Mouse (Mus musculus) CH12.LX (cell line): ENCODE results near the gene Pax5. TPM values are rescaled to one million over a fixed set of nuclear protein-coding genes. Genes with fewer than 3 reads are reported as not detected.
A peak's percentile ranks its signal among the peaks of the same experiment; 100 is the strongest.

ENCODE experiments used
- DNase-seq: peaks from one replicate; pipeline ENCODE4 v3.0.0-alpha.2; 2013; ENCODE audit errors: extremely low read depth
- H3K27ac ChIP-seq: 2 replicates; pipeline ENCODE4 v1.5.1; 2012; ENCODE audit warnings: low read depth, mild to moderate bottlenecking, control low read depth, moderate library complexity; ENCODE audit not compliant: insufficient read depth
- H3K27me3 ChIP-seq: replicated peaks from 2 replicates; pipeline ENCODE3; 2012; ENCODE audit warnings: inconsistent platforms
- H3K36me3 ChIP-seq, 2 experiments: replicated peaks in 1 of 2; 2 replicates each; pipeline versions ENCODE3 to v1.6.1; 2012; ENCODE audit warnings: inconsistent platforms in 1 of 2, low read length in 1 of 2, mild to moderate bottlenecking in 1 of 2, mixed read lengths in 1 of 2, moderate library complexity in 1 of 2; ENCODE audit not compliant: control insufficient read depth in 1 of 2, insufficient read depth in 1 of 2
- H3K4me1 ChIP-seq, 2 experiments: 2 replicates each; pipeline ENCODE4 v1.6.1; 2012; ENCODE audit warnings: inconsistent platforms in 1 of 2, moderate library complexity in 1 of 2; ENCODE audit not compliant: insufficient read depth in 2 of 2, control insufficient read depth in 1 of 2
- H3K4me2 ChIP-seq: 2 replicates; pipeline ENCODE4 v1.6.1; 2012; ENCODE audit warnings: low read depth, mild to moderate bottlenecking, control low read depth; ENCODE audit not compliant: poor library complexity, insufficient read depth, severe bottlenecking
- H3K4me3 ChIP-seq, 3 experiments: fragments of 150-350 bp in 1 of 3; sonication (generic) in 1 of 3; replicated peaks in 1 of 3; 2 replicates each; pipeline versions ENCODE3 to v1.5.1; 2011 to 2012; ENCODE audit warnings: low read depth in 2 of 3, low read length in 2 of 3, mild to moderate bottlenecking in 2 of 3, moderate library complexity in 2 of 3, control low read depth in 1 of 3, improper control_type of control experiment in 1 of 3, inconsistent platforms in 1 of 3, mixed read lengths in 1 of 3; ENCODE audit not compliant: poor library complexity in 1 of 3
- H3K79me2 ChIP-seq: replicated peaks from 2 replicates; pipeline ENCODE4 v1.6.1; 2012; ENCODE audit warnings: mild to moderate bottlenecking, moderate library complexity; ENCODE audit not compliant: control insufficient read depth, poor library complexity, insufficient read depth, severe bottlenecking; ENCODE audit errors: extremely low read depth
- H3K9ac ChIP-seq: 2 replicates; pipeline ENCODE4 v1.6.1; 2012; ENCODE audit warnings: low read depth, mild to moderate bottlenecking, control low read depth, moderate library complexity; ENCODE audit not compliant: insufficient read depth
- H3K9me3 ChIP-seq: replicated peaks from 2 replicates; pipeline ENCODE3; 2012; ENCODE audit warnings: low read length, inconsistent platforms, mixed read lengths
- CHD1 ChIP-seq: IDR thresholded peaks from 2 replicates; pipeline ENCODE4 v1.6.1; 2012; ENCODE audit warnings: low read depth, low read length, improper control_type of control experiment, inconsistent platforms
- CTCF ChIP-seq, 2 experiments: IDR thresholded peaks in 1 of 2; conservative IDR thresholded peaks in 1 of 2; 2 replicates each; pipeline ENCODE4 v1.5.1; 2011 to 2012; ENCODE audit warnings: low read depth in 2 of 2, low read length in 2 of 2, improper control_type of control experiment in 1 of 2, inconsistent platforms in 1 of 2, mild to moderate bottlenecking in 1 of 2, moderate library complexity in 1 of 2
- E2F4 ChIP-seq: IDR thresholded peaks from 2 replicates; pipeline ENCODE4 v1.6.1; 2011; ENCODE audit warnings: low read depth, low read length, improper control_type of control experiment; ENCODE audit not compliant: insufficient replicate concordance
- ELF1 ChIP-seq: IDR thresholded peaks from 2 replicates; pipeline ENCODE4 v1.6.1; 2014; ENCODE audit warnings: low read depth, mild to moderate bottlenecking, inconsistent platforms, low read length, improper control_type of control experiment
- ETS1 ChIP-seq: conservative IDR thresholded peaks from 2 replicates; pipeline ENCODE4 v1.6.1; 2012; ENCODE audit warnings: low read depth, mild to moderate bottlenecking, inconsistent platforms, low read length, improper control_type of control experiment, moderate library complexity
- GABPA ChIP-seq: IDR thresholded peaks from 2 replicates; pipeline ENCODE4 v1.6.1; 2012; ENCODE audit warnings: low read depth, low read length, improper control_type of control experiment, inconsistent platforms; ENCODE audit not compliant: insufficient replicate concordance
- HCFC1 ChIP-seq: IDR thresholded peaks from 2 replicates; pipeline ENCODE4 v1.6.1; 2012; ENCODE audit warnings: low read depth, mild to moderate bottlenecking, inconsistent platforms, low read length, improper control_type of control experiment
- IRF4 ChIP-seq: IDR thresholded peaks from 2 replicates; pipeline ENCODE4 v1.6.1; 2014; ENCODE audit warnings: low read depth, mild to moderate bottlenecking, inconsistent platforms, low read length, improper control_type of control experiment
- JUN ChIP-seq: IDR thresholded peaks from 2 replicates; pipeline ENCODE4 v1.6.1; 2011; ENCODE audit warnings: low read depth, mild to moderate bottlenecking, low read length, improper control_type of control experiment, moderate library complexity; ENCODE audit not compliant: insufficient read depth
- KAT2A ChIP-seq: IDR thresholded peaks from 2 replicates; pipeline ENCODE4 v1.6.1; 2012; ENCODE audit warnings: low read length, improper control_type of control experiment, inconsistent platforms; ENCODE audit not compliant: insufficient replicate concordance
- MAFK ChIP-seq: IDR thresholded peaks from 2 replicates; pipeline ENCODE4 v1.6.1; 2011; ENCODE audit warnings: low read length, improper control_type of control experiment; ENCODE audit not compliant: insufficient replicate concordance
- MAX ChIP-seq: IDR thresholded peaks from 2 replicates; pipeline ENCODE4 v1.6.1; 2011; ENCODE audit warnings: low read length, improper control_type of control experiment
- MAZ ChIP-seq: IDR thresholded peaks from 2 replicates; pipeline ENCODE4 v1.6.1; 2012; ENCODE audit warnings: low read depth, mild to moderate bottlenecking, inconsistent platforms, low read length, improper control_type of control experiment, moderate library complexity
- NELFE ChIP-seq: IDR thresholded peaks from 2 replicates; pipeline ENCODE4 v1.6.1; 2011; ENCODE audit warnings: low read depth, low read length, improper control_type of control experiment
- NRF1 ChIP-seq: IDR thresholded peaks from 2 replicates; pipeline ENCODE4 v1.6.1; 2014; ENCODE audit warnings: low read depth, mild to moderate bottlenecking, inconsistent platforms, low read length, improper control_type of control experiment, moderate library complexity
- PAX5 ChIP-seq: IDR thresholded peaks from 2 replicates; pipeline ENCODE4 v1.6.1; 2012; ENCODE audit warnings: low read length, inconsistent platforms, mixed read lengths
- POLR2A ChIP-seq: IDR thresholded peaks from 2 replicates; pipeline ENCODE4 v1.6.1; 2011; ENCODE audit warnings: low read depth, mild to moderate bottlenecking, improper control_type of control experiment, low read length
- POLR2AphosphoS2 ChIP-seq: IDR thresholded peaks from 2 replicates; pipeline ENCODE4 v1.6.1; 2011; ENCODE audit warnings: low read depth, low read length, improper control_type of control experiment
- RAD21 ChIP-seq: IDR thresholded peaks from 2 replicates; pipeline ENCODE4 v1.6.1; 2011; ENCODE audit warnings: low read depth, mild to moderate bottlenecking, low read length, improper control_type of control experiment, moderate library complexity
- RCOR1 ChIP-seq: conservative IDR thresholded peaks from 2 replicates; pipeline ENCODE4 v1.6.1; 2012; ENCODE audit warnings: low read depth, mild to moderate bottlenecking, inconsistent platforms, low read length, improper control_type of control experiment
- SIN3A ChIP-seq: IDR thresholded peaks from 2 replicates; pipeline ENCODE4 v1.6.1; 2012; ENCODE audit warnings: low read length, improper control_type of control experiment, inconsistent platforms
- SMC3 ChIP-seq: IDR thresholded peaks from 2 replicates; pipeline ENCODE4 v1.6.1; 2011; ENCODE audit warnings: low read depth, low read length, improper control_type of control experiment
- TBP ChIP-seq: conservative IDR thresholded peaks from 2 replicates; pipeline ENCODE4 v1.6.1; 2011; ENCODE audit warnings: low read depth, low read length, improper control_type of control experiment
- TCF12 ChIP-seq: IDR thresholded peaks from 2 replicates; pipeline ENCODE4 v1.6.1; 2014; ENCODE audit warnings: low read depth, mild to moderate bottlenecking, inconsistent platforms, low read length, improper control_type of control experiment
- UBTF ChIP-seq: IDR thresholded peaks from 2 replicates; pipeline ENCODE4 v1.6.1; 2012; ENCODE audit warnings: low read depth, mild to moderate bottlenecking, inconsistent platforms, low read length, improper control_type of control experiment, moderate library complexity
- USF1 ChIP-seq: IDR thresholded peaks from 2 replicates; pipeline ENCODE4 v1.6.1; 2014; ENCODE audit warnings: low read depth, mild to moderate bottlenecking, inconsistent platforms, low read length, improper control_type of control experiment
- ZC3H11A ChIP-seq: IDR thresholded peaks from 2 replicates; pipeline ENCODE4 v1.6.1; 2012; ENCODE audit warnings: low read depth, mild to moderate bottlenecking, inconsistent platforms, low read length, improper control_type of control experiment
- ZKSCAN1 ChIP-seq: IDR thresholded peaks from 2 replicates; pipeline ENCODE4 v1.6.1; 2012; ENCODE audit warnings: low read depth, inconsistent platforms, low read length, improper control_type of control experiment, borderline replicate concordance
- ZMIZ1 ChIP-seq: IDR thresholded peaks from 2 replicates; pipeline ENCODE4 v1.6.1; 2012; ENCODE audit warnings: low read depth, mild to moderate bottlenecking, inconsistent platforms, low read length, improper control_type of control experiment
- ZNF384 ChIP-seq: IDR thresholded peaks from 2 replicates; pipeline ENCODE4 v1.6.1; 2012; ENCODE audit warnings: low read depth, low read length, improper control_type of control experiment, inconsistent platforms
- dilution Hi-C: fragments of 300-500 bp; cut with MboI; formaldehyde crosslinking; loops from 2 replicates; pipeline ENCODE4 v1.14.3; 2020; ENCODE audit warnings: low sequenced_read_pairs; ENCODE audit not compliant: extremely low pct_unique_long_range_greater_than_20kb, extremely low pct_ligation_motif_present
- in situ Hi-C: fragments of 300-500 bp; cut with MboI; formaldehyde crosslinking; loops from 3 replicates; pipeline ENCODE4 v1.14.3; 2019; ENCODE audit warnings: low sequenced_read_pairs, low pct_ligation_motif_present, low pct_unique_long_range_greater_than_20kb, mixed read lengths
- polyA plus RNA-seq: library from polyadenylated mRNA; unstranded; fragments of >175 nt; gene quantifications from 2 replicates; pipeline ENCODE4 v1.2.1, GENCODE M21; 2012; ENCODE audit warnings: low read depth; ENCODE audit not compliant: insufficient read length
- total RNA-seq, 2 experiments: library from RNA; depleted of rRNA; stranded (reverse); fragments of 300-350 nt in 1 of 2; fragments of >200 nt in 1 of 2; gene quantifications; 2 replicates each; pipeline ENCODE4 v1.2.3; 2012 to 2014

The Pax5 gene
- total and polyA plus RNA-seq, 3 experiments = 13.5 to 57.4 (median 21.8) TPM

GRCm38 (mm10) chr4:44706865-44707264 lies 3.4 kb downstream of the Pax5 start:
- in situ Hi-C loops (no loop called here), dilution Hi-C loops (no loop called here)
- peak overlapping the region; percentile 50 to 66 (median 58) for H3K4me3 ChIP-seq
- H3K9ac ChIP-seq = peak overlapping the region; percentile 90
- no peak for TF ChIP-seq MAX
- no peak for TF ChIP-seq ZMIZ1
- no peak for TF ChIP-seq MAZ
- no peak for TF ChIP-seq POLR2A
- no peak for TF ChIP-seq SMC3
- no peak for TF ChIP-seq RAD21
- no peak for TF ChIP-seq CTCF (conservative IDR thresholded peaks at IDR 0.05 in 1 of 2, IDR thresholded peaks at IDR 0.05 in 1 of 2; ENCODE audit: low read depth in 2 of 2, low read length in 2 of 2)
- no peak for TF ChIP-seq TBP
- TF ChIP-seq NRF1 = no peak
- no peak for TF ChIP-seq ZNF384
- TF ChIP-seq PAX5 = no peak
- TF ChIP-seq HCFC1 = no peak
- no peak for TF ChIP-seq UBTF
- no peak for TF ChIP-seq POLR2AphosphoS2
- TF ChIP-seq USF1 = no peak
- H3K79me2 ChIP-seq = peaks cover 77% of the 10 kb centered on the region
- DNase-seq = no peak
- no peaks in the 10 kb centered on the region for H3K27me3 ChIP-seq
- H3K9me3 ChIP-seq = peaks cover 26% of the 10 kb centered on the region
- peak overlapping the region; percentile 95 for H3K4me2 ChIP-seq
- H3K36me3 ChIP-seq = peaks cover 22 to 40% of the 10 kb centered on the region in 2 experiments
- peaks cover 5 to 27% of the 10 kb centered on the region in 2 experiments; a peak in 3 of 4 replicates for H3K4me1 ChIP-seq
- peak overlapping the region; percentile 50; the same call in 1 of the 2 replicates for H3K27ac ChIP-seq

GRCm38 (mm10) chr4:44705967-44706366 lies 4.3 kb downstream of the Pax5 start:
- peak; percentile 96 for DNase-seq
- H3K9me3 ChIP-seq = peaks cover 26% of the 10 kb centered on the region
- H3K4me2 ChIP-seq = peak overlapping the region; percentile 95
- H3K9ac ChIP-seq = peak overlapping the region; percentile 90
- in situ Hi-C loops (no loop called here), dilution Hi-C loops (no loop called here)
- peaks cover 22 to 47% of the 10 kb centered on the region in 2 experiments for H3K36me3 ChIP-seq
- peak overlapping the region; percentile 77 for H3K27ac ChIP-seq
- no peaks in the 10 kb centered on the region for H3K27me3 ChIP-seq
- H3K4me1 ChIP-seq = peaks cover 8 to 36% of the 10 kb centered on the region in 2 experiments; a peak in 3 of 4 replicates
- peaks cover 81% of the 10 kb centered on the region for H3K79me2 ChIP-seq
- peak overlapping the region; percentile 50 to 66 (median 58) for H3K4me3 ChIP-seq
- TF ChIP-seq TCF12 (peak; percentile 98), RCOR1 (peak; percentile 85), MAFK (0 out of 2 replicates have a peak, but pooled peaks have one; percentile 46), IRF4 (peak; percentile 89), ZKSCAN1 (peak; percentile 31; the same call in 1 of the 2 replicates), KAT2A (peak; percentile 82), MAX (peak; percentile 75), ELF1 (peak; percentile 91), JUN (no peak), PAX5 (no peak), POLR2A (peak; percentile 52; the same call in 1 of the 2 replicates), GABPA (no peak), NELFE (peak; percentile 71; the same call in 1 of the 2 replicates), NRF1 (peak; percentile 34; the same call in 1 of the 2 replicates), MAZ (peak; percentile 96), POLR2AphosphoS2 (peak; percentile 39; the same call in 1 of the 2 replicates), ZC3H11A (no peak), E2F4 (no peak), RAD21 (peak; percentile 21), SIN3A (peak; percentile 97), ETS1 (peak; percentile 97), ZNF384 (0 out of 2 replicates have a peak, but pooled peaks have one; percentile 37), CHD1 (0 out of 2 replicates have a peak, but pooled peaks have one; percentile 46), CTCF (conservative IDR thresholded peaks at IDR 0.05 in 1 of 2, IDR thresholded peaks at IDR 0.05 in 1 of 2; ENCODE audit: low read depth in 2 of 2, low read length in 2 of 2) (no peak), SMC3 (peak; percentile 44), UBTF (0 out of 2 replicates have a peak, but pooled peaks have one; percentile 24), HCFC1 (peak; percentile 65; the same call in 1 of the 2 replicates)
